In the genomic region with DNA sequence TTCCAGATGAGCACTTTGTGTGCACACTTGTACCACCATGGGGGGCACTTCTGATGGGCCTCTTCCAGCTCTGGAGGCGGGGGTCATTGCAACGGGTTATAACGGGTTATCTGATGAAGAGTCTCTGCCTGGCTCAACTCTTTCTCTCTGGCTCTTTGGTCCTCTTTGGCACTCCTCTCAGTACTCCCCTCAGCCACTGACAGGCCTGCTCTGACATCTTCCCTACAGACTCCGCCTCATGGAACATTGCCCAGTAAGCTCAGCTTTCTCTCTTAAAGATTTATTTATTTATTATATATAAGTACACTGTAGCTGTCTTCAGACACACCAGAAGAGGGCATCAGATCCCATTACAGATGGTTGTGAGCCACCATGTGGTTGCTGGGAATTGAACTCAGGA, we compare ENCODE assay signal across 13 mouse cellular contexts. TPM values are rescaled to one million over a fixed set of nuclear protein-coding genes. Genes with fewer than 3 reads are reported as not detected.
"Had no signal": no experiment of that assay in that cellular context is flagged by ENCODE, and none has a peak within 500 bp of the region (broad histone marks: within the 10 kb centered on the region; RNA-seq: fewer than 3 reads in every experiment).

No protein-coding gene starts in this region.

RNA-seq across cellular contexts. Expression of a gene that starts 13.8 kb away (rescaled TPM):
- total RNA-seq: midbrain, postnatal 0 days had no signal
- polyA plus RNA-seq: midbrain, embryonic 11.5 days; midbrain, embryonic 15.5 days; neural tube, embryonic 13.5 days; stomach, embryonic 14.5 days had no signal

RNA-seq across cellular contexts. Expression of a gene that starts 25.9 kb away (rescaled TPM):
- total RNA-seq: megakaryocyte, adult 5-6 weeks; monocyte, adult 5-6 weeks had no signal
- polyA plus RNA-seq: liver, embryonic 14.5 days; liver, embryonic 16.5 days; midbrain, embryonic 11.5 days; midbrain, embryonic 13.5 days; midbrain, embryonic 15.5 days; midbrain, postnatal 0 days; neural tube, embryonic 11.5 days; neural tube, embryonic 13.5 days had no signal

RNA-seq across cellular contexts. Expression of a gene that starts 37.7 kb away (rescaled TPM):
- total RNA-seq: megakaryocyte, adult 5-6 weeks; monocyte, adult 5-6 weeks had no signal
- polyA plus RNA-seq: liver, embryonic 14.5 days; liver, embryonic 16.5 days; midbrain, embryonic 11.5 days; midbrain, embryonic 13.5 days; midbrain, embryonic 15.5 days; midbrain, postnatal 0 days; neural tube, embryonic 11.5 days; neural tube, embryonic 13.5 days; neural tube, embryonic 15.5 days; stomach, embryonic 14.5 days; stomach, embryonic 16.5 days had no signal
